Mouse (Mus musculus): Measurements from ENCODE around the gene Fam117a.
A peak's percentile ranks its signal among the peaks of the same experiment; 100 is the strongest.

Fam117a gene

GRCm38 (mm10) chr11:95330662-95331061 lies 6.2 kb upstream of the Fam117a start:
- no peak for DNase-seq (ENCODE audit: inconsistent age in 2 of 2, low spot score in 1 of 2)

GRCm38 (mm10) chr11:95333209-95333608 lies 3.6 kb upstream of the Fam117a start:
- DNase-seq (ENCODE audit: inconsistent age in 2 of 2, low spot score in 1 of 2) = no peak

DNA sequence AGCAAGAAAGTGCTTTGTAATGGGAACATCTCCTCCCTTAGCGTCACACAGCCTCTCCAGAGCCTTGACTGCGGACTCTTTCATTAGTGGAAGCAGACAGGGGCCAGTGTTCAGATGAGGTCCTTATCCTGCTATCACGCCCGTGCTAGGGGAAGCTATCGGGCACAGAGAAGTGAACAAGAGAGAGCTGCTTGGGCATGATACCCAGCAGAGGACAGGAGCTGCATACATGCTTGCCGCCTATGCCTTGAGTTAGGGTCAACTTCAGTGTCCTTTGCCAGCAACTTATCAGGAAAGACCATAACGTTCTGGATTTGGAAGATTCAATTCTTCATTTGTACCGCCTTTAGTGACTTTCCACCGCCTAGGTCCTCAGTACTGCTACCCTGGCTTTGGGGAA lies 3.0 kb upstream of the Fam117a start:
- no peak for DNase-seq (ENCODE audit: inconsistent age in 2 of 2, low spot score in 1 of 2)

- DNase-seq (ENCODE audit: inconsistent age in 2 of 2, low spot score in 1 of 2) = no peak
Observed at GRCm38 (mm10) chr11:95334448-95335060, 2.3 kb upstream of the Fam117a start.

DNA sequence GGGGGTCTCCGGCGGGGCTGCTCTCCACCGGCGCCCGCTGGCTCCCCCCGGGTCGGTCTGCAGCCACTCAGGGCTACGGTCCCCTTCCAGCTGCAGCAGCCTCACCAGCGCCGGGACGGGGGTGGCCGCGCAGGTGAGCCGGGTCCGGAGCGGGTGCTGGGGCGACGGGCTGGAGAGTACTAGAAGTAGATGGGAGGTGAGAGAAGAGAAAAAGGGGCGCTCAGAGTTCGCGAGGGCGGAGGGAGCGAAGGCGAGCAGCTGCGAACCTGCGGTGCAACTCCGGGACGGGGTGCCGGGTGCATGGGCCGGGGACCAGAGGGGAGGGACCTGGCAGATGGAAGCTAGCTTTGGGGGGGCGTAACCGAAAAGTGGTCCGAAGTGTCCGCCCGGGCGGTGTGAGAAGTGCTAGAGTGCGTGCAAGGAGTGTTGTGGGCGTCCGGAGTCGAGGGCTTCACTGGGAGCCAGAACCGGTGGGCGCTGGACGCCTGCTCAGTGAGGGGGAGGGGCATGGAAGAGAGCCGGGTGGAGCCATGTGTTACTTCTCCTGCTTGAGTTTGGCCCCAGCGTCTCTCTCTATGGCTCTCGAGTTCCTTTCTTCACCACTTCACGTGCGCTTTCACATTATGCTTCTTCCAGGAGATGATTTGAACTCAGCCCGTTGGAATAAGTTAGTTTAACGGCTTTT lies 453 bp downstream of the Fam117a start:
- DNase-seq (ENCODE audit: inconsistent age in 2 of 2, low spot score in 1 of 2) = peak; percentile 66 to 86

DNA sequence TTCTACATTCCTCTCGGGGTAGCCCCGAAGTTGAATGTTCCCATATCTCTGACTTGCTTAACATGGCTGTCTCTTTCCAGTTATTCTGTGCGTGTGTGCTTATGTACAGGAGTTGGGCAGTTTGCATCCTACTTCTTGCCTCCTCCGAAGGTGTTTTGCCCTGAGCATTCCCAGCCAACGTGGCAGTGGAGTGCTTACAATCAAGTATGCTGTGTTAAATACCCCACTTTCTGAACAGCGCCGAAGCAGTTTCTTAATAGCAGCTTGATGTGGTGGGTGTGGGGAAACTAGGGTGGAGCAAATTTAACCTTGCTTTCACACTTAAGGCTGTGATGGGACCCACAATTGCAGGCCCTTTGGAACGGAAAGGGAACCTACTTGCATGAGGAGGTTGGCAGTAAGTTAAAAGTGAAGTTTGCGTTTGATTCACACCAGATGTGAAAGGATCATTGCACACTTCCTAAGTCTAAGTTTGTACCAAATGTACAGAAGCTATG lies 1.1 kb downstream of the Fam117a start:
- no peak for DNase-seq (ENCODE audit: inconsistent age in 2 of 2, low spot score in 1 of 2)

- no peak for DNase-seq (ENCODE audit: inconsistent age in 2 of 2, low spot score in 1 of 2)
Observed at GRCm38 (mm10) chr11:95339471-95340021, 2.7 kb downstream of the Fam117a start.

GRCm38 (mm10) chr11:95340259-95340658 lies 3.4 kb downstream of the Fam117a start:
- DNase-seq (ENCODE audit: inconsistent age in 2 of 2, low spot score in 1 of 2) = no peak

- no peak for DNase-seq (ENCODE audit: inconsistent age in 2 of 2, low spot score in 1 of 2)
Observed at GRCm38 (mm10) chr11:95340664-95341063, 3.8 kb downstream of the Fam117a start.

GRCm38 (mm10) chr11:95343180-95343579 lies 6.4 kb downstream of the Fam117a start:
- no peak for DNase-seq (ENCODE audit: inconsistent age in 2 of 2, low spot score in 1 of 2)

GRCm38 (mm10) chr11:95344181-95344580 lies 7.4 kb downstream of the Fam117a start:
- no peak for DNase-seq (ENCODE audit: inconsistent age in 2 of 2, low spot score in 1 of 2)

DNA sequence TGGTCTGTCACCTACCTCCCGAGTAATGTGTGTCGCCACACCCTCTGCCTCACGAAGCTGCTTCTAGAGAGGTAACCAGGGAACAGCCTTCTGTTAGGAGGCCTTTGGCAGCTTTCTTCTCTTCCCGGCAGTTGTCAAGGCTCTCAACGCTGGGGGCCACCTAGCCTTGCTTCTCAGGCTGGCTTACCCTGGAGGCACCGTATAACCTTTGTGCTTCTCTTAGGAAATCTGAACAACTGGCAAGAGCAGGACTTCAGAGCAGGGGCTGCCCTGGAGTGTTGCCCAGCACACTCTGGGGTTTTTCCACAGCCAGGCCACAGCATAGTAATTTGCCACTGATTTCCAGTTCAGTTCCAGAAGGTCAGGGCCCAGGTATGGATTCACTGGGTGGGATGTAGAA lies 13.5 kb downstream of the Fam117a start:
- peak; percentile 39 to 77 for DNase-seq (ENCODE audit: inconsistent age in 2 of 2, low spot score in 1 of 2)

DNA sequence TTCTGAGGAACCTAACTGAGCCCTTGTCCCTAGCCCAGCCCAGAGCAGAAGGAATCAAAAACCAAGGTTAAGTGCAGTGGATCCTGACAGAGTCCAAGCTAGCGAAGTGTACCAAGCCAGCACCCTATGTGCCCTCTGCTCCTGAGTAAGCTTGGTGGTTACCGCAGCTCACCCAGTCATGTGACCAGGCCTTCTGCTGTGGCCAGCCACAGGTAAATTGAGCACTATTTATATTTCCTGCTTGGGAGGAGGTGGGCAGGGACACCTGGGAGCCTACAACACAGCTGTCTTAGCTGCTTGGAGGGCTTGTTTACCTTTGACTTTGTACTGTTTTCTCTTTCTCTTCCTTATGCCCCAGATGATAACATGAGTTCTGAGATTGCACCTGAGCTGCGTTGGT lies 14.1 kb downstream of the Fam117a start:
- DNase-seq (ENCODE audit: inconsistent age in 2 of 2, low spot score in 1 of 2) = no peak

- no peak for DNase-seq (ENCODE audit: inconsistent age in 2 of 2, low spot score in 1 of 2)
Observed at GRCm38 (mm10) chr11:95352686-95353085, 15.9 kb downstream of the Fam117a start.

DNA sequence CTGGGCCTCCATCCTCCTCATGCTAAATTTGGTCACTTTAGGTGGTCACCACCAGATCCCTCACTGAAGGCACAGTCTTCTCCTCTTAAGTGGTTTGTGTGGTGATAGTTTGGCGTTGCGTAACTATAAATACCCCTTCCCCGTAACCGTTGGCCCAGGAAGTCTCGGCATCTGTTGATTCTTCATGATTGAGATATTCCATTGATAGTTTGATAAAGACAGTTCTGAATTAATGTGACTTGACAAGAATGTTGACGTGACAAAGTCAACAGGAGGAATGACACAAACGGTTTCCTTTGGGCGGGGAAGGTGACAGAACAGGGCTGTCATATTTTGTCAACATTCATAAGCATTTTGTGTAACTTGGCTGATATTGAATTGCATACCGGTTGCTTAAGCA lies 16.4 kb downstream of the Fam117a start:
- DNase-seq (ENCODE audit: inconsistent age in 2 of 2, low spot score in 1 of 2) = no peak

- no peak for DNase-seq (ENCODE audit: inconsistent age in 2 of 2, low spot score in 1 of 2)
Observed at GRCm38 (mm10) chr11:95354228-95354944, 17.6 kb downstream of the Fam117a start.

- no peak for DNase-seq (ENCODE audit: inconsistent age in 2 of 2, low spot score in 1 of 2)
Observed at GRCm38 (mm10) chr11:95354945-95355660, 18.3 kb downstream of the Fam117a start.

DNA sequence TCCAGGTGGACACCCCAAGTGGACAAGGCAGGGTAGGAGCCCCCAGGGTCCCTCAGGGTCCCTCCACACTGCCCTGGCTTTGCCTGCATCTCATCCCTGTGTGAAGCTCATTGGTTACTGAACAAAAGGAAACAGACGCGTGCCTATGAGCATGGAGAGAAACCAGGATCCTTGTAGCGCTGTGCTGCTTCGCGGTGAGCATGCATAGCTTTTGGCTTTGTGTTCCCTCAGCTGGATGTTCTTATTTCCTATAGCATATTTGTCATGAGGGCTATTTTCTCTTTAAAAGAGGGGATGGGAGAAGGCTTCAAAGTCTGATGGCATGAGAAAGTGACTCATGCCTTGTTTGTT lies 18.8 kb downstream of the Fam117a start:
- no peak for DNase-seq (ENCODE audit: inconsistent age in 2 of 2, low spot score in 1 of 2)

GRCm38 (mm10) chr11:95356039-95356438 lies 19.2 kb downstream of the Fam117a start:
- no peak for DNase-seq (ENCODE audit: inconsistent age in 2 of 2, low spot score in 1 of 2)

DNA sequence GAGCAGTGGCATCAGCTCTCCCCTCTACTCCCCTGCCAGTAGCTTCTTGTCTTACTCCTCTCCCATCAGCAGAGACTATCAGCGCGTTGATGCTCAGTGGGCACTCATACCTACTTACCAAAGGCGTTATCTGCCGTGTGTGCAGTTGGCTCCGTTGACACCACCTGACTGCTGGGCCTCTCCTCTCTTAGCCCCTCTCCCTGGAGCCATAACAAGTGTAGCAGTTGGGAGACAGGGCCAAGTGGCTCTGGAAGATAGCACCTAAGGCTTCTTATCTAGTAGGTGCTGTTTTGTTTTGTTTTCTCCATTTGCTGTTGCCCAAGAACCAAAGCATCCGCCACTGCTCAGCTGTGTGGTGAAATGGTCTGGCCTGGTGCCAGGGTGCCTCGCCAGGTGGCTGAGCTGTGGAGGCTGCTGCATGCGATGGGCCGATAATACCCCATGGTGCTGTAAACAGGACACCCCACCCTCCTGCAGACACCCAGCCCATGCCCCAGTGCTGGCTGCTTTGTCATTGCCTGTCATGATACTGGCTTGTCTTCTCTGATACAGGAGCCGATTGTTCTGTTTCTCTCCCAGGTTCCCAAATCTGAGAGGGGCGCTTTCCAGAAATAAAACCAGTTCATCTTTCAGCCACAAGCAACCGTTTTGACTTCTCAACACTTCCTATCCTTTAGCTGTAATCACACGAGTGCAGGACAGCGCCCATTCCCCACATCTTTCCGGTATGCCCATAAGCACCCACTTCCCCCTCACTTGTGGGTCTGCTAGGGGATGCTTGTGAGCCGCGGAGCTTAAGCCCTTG lies 19.9 kb downstream of the Fam117a start:
- peak; percentile 48 to 72 for DNase-seq (ENCODE audit: inconsistent age in 2 of 2, low spot score in 1 of 2)

Measured in adrenal gland, adult (tissue).